Mouse (Mus musculus): ENCODE measurements around the gene Shc4. TPM values are rescaled to one million over a fixed set of nuclear protein-coding genes. Genes with fewer than 3 reads are reported as not detected.

The Shc4 gene
- total RNA-seq, 2 experiments from 2014 or later: 4.1 to 4.2 TPM

GRCm38 (mm10) chr2:125650038-125650437, 73.9 kb downstream of the Shc4 start:
- DNase-seq (ENCODE audit: low spot score in 2 of 2): no peak

GRCm38 (mm10) chr2:125644912-125645311, 79.0 kb downstream of the Shc4 start:
- DNase-seq (ENCODE audit: low spot score in 2 of 2): no peak

GRCm38 (mm10) chr2:125637331-125637730, 86.6 kb downstream of the Shc4 start:
- no peak for DNase-seq (ENCODE audit: low spot score in 2 of 2)

GRCm38 (mm10) chr2:125630010-125630409, 93.9 kb downstream of the Shc4 start:
- DNase-seq (ENCODE audit: low spot score in 2 of 2): no peak

DNA sequence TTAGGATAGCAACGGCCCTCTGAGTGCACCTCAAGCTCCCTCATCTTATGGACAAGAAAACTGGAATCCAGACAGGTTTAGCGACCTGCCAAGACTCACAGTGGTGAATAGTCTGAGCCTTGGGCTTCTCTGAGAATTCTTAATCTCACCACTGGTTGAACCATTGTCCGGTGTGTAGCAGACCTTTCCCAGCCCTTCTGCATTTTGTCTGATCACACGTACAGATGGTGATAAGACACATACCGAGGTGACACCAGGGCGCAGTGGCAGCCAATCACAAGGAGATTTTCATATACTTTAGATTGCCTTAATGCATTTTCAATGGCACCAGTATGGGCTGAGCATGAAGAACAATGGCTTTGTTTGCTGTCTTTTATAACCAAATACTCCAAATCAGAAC, 95.5 kb downstream of the Shc4 start:
- no peak for DNase-seq (ENCODE audit: low spot score in 2 of 2)

DNA sequence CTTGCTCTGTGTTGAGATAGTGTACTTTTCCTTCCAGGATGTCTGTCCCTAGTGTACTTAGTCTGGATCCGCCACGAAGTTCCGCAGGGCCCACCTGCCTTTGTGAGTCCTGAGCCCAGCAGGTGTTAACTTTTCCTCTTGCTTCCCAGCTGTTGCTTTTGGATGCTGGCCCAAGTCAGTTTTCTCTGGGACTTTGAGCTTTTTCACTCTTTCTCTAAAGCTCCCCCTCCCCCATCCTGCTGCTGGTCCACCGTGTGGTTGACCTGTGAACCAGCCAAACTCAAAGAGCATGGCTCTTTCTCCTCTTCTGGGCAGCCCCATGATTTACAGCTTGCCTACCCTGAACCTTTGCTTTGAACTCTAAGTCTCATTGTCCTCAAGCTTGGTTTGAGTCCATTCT, 97.4 kb downstream of the Shc4 start:
- no peak for DNase-seq (ENCODE audit: low spot score in 2 of 2)

GRCm38 (mm10) chr2:125624837-125625351, 99.1 kb downstream of the Shc4 start, which contains the start of gene Cep152:
Gene Cep152 (minus strand): TSS chr2:125625113.
- DNase-seq (ENCODE audit: low spot score in 2 of 2): peak; percentile 96 to 97

GRCm38 (mm10) chr2:125624127-125624685, 99.7 kb downstream of the Shc4 start:
- DNase-seq (ENCODE audit: low spot score in 2 of 2): no peak

DNA sequence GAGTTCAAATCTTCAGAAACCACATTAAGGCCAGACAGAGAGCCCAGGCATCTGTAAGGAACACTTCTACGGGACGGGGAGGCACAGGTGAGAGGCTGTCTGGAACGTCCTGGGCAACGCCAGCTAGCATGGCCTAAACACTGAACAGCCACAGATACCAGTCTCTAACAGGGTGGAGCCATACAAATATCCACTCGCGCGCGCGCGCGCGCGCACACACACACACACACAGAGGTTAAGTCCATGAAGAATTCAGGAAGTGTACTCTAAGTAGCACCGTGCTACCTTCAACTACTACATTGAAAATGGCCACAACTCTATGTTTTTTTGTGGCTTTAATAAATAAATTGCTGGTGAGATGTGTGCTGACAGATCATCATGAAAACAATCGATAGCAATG, 100.7 kb downstream of the Shc4 start:
- DNase-seq (ENCODE audit: low spot score in 2 of 2): no peak

- no peak for DNase-seq (ENCODE audit: low spot score in 2 of 2)
Observed at GRCm38 (mm10) chr2:125620213-125620907, 103.6 kb downstream of the Shc4 start.

DNA sequence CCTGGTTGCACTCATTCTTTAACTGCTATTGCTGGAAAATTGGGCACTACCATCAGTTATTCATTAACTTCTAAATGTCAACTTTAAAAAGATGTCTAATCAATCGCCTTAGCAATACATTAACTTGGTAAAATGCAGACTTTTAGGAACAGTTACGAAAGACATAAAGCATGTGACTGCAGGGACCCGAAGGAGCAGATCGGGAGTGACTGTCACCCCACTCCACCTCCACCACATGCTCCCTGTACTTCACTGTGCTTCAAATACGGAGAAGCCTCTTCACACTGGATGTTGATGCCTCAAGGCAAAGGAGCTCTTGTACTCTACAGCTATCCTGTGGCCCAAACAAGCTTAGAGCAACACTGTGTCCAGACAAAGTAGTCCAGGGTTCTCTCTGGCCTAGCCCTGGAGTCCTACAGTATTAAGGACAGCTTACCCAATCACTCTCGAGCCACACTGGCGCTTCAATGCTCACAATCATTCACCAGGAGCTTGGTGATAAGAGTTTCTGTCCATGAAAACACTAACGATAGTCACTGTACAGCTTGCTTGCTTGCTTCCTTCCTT, 108.0 kb downstream of the Shc4 start:
- no peak for DNase-seq (ENCODE audit: low spot score in 2 of 2)

GRCm38 (mm10) chr2:125615440-125615839, 108.5 kb downstream of the Shc4 start:
- DNase-seq (ENCODE audit: low spot score in 2 of 2): no peak

DNA sequence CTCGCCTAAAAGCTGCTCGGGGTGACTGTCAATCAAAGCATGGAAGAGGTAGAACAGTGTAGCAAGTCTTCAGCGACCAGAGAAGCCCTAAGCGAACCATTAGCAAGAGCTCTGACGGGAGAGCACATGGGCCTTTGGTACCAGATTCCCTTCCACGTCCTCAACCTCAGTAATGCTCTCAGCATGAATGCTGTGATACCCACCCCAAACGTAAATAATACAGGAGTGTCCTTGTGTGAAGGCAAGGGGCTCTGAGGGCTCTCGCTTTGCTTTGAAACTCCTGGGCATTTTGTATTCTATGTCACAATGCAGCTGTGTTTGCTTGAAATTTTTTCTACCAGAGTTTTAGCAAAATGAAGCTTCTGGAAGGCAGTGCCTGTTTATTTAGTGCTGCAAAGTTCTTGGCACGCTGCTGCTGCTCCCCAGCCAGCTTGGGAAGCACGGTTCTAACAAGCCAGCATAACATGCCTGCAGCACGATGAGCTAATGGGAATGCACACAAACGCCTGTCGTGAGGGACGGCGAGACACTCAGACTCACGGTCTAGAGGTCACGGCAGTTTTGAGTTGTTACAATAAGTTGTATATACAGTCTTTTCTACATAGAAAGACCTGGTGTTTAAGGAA, 117.6 kb downstream of the Shc4 start:
- DNase-seq (ENCODE audit: low spot score in 2 of 2): peak; percentile 39 to 77

- DNase-seq (ENCODE audit: low spot score in 2 of 2): peak in 1 of 2 experiments; percentile 46
Observed at GRCm38 (mm10) chr2:125604646-125605045, 119.3 kb downstream of the Shc4 start.

- DNase-seq (ENCODE audit: low spot score in 2 of 2): no peak
Observed at GRCm38 (mm10) chr2:125602970-125603369, 121.0 kb downstream of the Shc4 start.

- no peak for DNase-seq (ENCODE audit: low spot score in 2 of 2)
Observed at GRCm38 (mm10) chr2:125598958-125599357, 125.0 kb downstream of the Shc4 start.

GRCm38 (mm10) chr2:125598251-125598650, 125.7 kb downstream of the Shc4 start:
- no peak for DNase-seq (ENCODE audit: low spot score in 2 of 2)

- no peak for DNase-seq (ENCODE audit: low spot score in 2 of 2)
Observed at GRCm38 (mm10) chr2:125594786-125595185, 129.2 kb downstream of the Shc4 start.

DNA sequence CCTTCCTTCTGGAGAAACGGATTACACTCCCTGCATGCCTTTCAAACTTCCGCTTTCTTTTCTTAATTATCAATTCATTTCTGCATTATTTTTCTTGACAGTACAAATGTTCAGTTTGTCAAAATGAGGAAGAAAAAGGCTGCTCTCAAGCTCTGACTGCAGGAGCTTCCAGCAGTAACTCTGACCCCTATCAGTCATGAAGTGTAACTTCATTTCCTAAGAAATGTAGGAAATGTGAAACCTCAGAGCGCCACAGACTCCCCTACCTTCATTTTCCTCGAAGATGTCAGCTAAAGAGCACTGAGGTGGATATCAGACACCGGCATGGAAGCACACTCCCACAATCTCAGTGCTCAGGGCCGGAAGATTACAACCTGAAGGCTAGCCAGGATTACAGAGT, 129.9 kb downstream of the Shc4 start:
- no peak for DNase-seq (ENCODE audit: low spot score in 2 of 2)

- DNase-seq (ENCODE audit: low spot score in 2 of 2): no peak
Observed at GRCm38 (mm10) chr2:125591895-125592294, 132.1 kb downstream of the Shc4 start.

GRCm38 (mm10) chr2:125589287-125589686, 134.7 kb downstream of the Shc4 start:
- no peak for DNase-seq (ENCODE audit: low spot score in 2 of 2)

- peak in 1 of 2 experiments; percentile 55 for DNase-seq (ENCODE audit: low spot score in 2 of 2)
Observed at GRCm38 (mm10) chr2:125581081-125581480, 142.9 kb downstream of the Shc4 start.
